8 mouse cellular contexts compared by ENCODE assay signal in the genomic region with DNA sequence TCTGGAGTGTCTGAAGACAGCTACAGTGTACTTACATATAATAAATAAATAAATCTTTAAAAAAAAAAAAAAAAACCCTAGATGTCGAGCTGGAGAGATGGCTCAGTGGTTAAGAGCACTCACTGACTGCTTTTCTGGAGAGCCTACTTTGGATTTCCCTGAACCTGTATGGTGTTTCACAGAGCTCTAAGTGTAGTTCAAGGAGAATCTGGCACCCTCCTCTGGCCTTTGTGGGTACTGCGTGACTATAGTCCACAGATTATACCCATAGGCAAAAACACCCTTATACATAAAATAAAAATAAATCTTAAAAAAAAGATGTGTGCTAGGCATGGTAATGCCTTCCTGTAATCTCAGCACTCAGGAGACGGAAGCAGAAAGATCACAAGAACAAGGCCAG. TPM values are rescaled to one million over a fixed set of nuclear protein-coding genes. Genes with fewer than 3 reads are reported as not detected.
A peak's percentile ranks its signal among the peaks of the same experiment; 100 is the strongest.
DNase-seq lines count a peak whose midpoint lies in the region; ATAC-seq and TF ChIP-seq lines count a peak whose summit lies in the region.

No protein-coding gene starts in this region.

- DNase-seq in CD4-positive helper T cell, adult 2 months (ENCODE audit: low read depth, low spot score) = peak; percentile 74
- peak; percentile 67 for DNase-seq in T-cell, adult 2 months (ENCODE audit: low spot score)
- DNase-seq in gastrocnemius, adult 8-10 months (ENCODE audit: low spot score in 2 of 2) = peak; percentile 42 to 50
- DNase-seq in kidney, postnatal 0 days (ENCODE audit: low spot score) = peak; percentile 75
- DNase-seq in liver, embryonic 11.5 days (ENCODE audit: low spot score) = no peak
- DNase-seq in thymus, postnatal 25 days = peak; percentile 73

- TF ChIP-seq CTCF in kidney, postnatal 0 days (IDR thresholded peaks at IDR 0.05; ENCODE audit: low read depth) = peak; percentile 75

- H3K27ac ChIP-seq in kidney, postnatal 0 days = no peak overlapping the region
- H3K27ac ChIP-seq in liver, embryonic 11.5 days (ENCODE audit: low read depth, low read length) = no peak overlapping the region

- no peak overlapping the region for H3K4me2 ChIP-seq in kidney, postnatal 0 days (ENCODE audit: low read length)
- no peak overlapping the region for H3K4me2 ChIP-seq in liver, embryonic 11.5 days

- WGBS in kidney, postnatal 0 days = 64% methylated on average over 3 of the region's 3 CpGs
- WGBS in liver, embryonic 11.5 days = 60% methylated on average over 3 of the region's 3 CpGs

- ATAC-seq in common myeloid progenitor, adult 5-6 weeks (replicated peaks; ENCODE audit: low read depth, poor library complexity, severe bottlenecking) = peak; percentile 97
- no peak; the same call in 1 of the 2 replicates for ATAC-seq in kidney, postnatal 0 days (replicated peaks; ENCODE audit: low FRiP score, low read depth)
- peak; percentile 73 for ATAC-seq in liver, embryonic 11.5 days (replicated peaks; ENCODE audit: low FRiP score)
- ATAC-seq in neutrophil, adult 5-6 weeks (ENCODE audit: extremely low read depth, insufficient number of reproducible peaks, low FRiP score, poor library complexity, severe bottlenecking) = peak; percentile 91

- H3K4me3 ChIP-seq in kidney, postnatal 0 days (replicated peaks; ENCODE audit: low read depth, low read length) = no peak overlapping the region
- H3K4me3 ChIP-seq in liver, embryonic 11.5 days (ENCODE audit: low read depth, low read length) = no peak overlapping the region

- H3K27me3 ChIP-seq in kidney, postnatal 0 days (ENCODE audit: insufficient read depth, low read length) = no peaks in the 10 kb centered on the region
- no peaks in the 10 kb centered on the region for H3K27me3 ChIP-seq in liver, embryonic 11.5 days (replicated peaks; ENCODE audit: control insufficient read depth, insufficient read depth, low read length)

- H3K4me1 ChIP-seq in kidney, postnatal 0 days (replicated peaks; ENCODE audit: insufficient read depth, low read length) = no peaks in the 10 kb centered on the region
- H3K4me1 ChIP-seq in liver, embryonic 11.5 days (replicated peaks; ENCODE audit: control insufficient read depth, insufficient read depth, low read length) = no peaks in the 10 kb centered on the region

- H3K36me3 ChIP-seq in kidney, postnatal 0 days (ENCODE audit: insufficient read depth, low read length) = peaks cover 47% of the 10 kb centered on the region
- peaks cover 38% of the 10 kb centered on the region for H3K36me3 ChIP-seq in liver, embryonic 11.5 days (ENCODE audit: control insufficient read depth, insufficient read depth, low read length)

- H3K9ac ChIP-seq in kidney, postnatal 0 days (ENCODE audit: low read depth, low read length) = no peak overlapping the region
- H3K9ac ChIP-seq in liver, embryonic 11.5 days (ENCODE audit: low read depth, low read length) = no peak overlapping the region

- H3K9me3 ChIP-seq in kidney, postnatal 0 days (replicated peaks; ENCODE audit: low read length) = no peaks in the 10 kb centered on the region
- H3K9me3 ChIP-seq in liver, embryonic 11.5 days (ENCODE audit: control insufficient read depth, low read length) = no peaks in the 10 kb centered on the region

RNA-seq across cellular contexts. Expression of gene Rtel1, which starts 14.5 kb away (rescaled TPM):
- 43.2 and 54.8 TPM in 2 replicates for total RNA-seq in common myeloid progenitor, adult 5-6 weeks (2017)
- 10 to 100 TPM in 1 of 4 experiments, 1 to 10 TPM in 3; 8.4 to 12.9 (median 9.0) TPM for total RNA-seq in gastrocnemius, adult 8-10 months (2022)
- polyA plus RNA-seq in kidney, postnatal 0 days (2015; fragmentation: Nextera tagmentation; extraction: Ambion mirVana) = 16.8 and 24.2 TPM in 2 replicates
- polyA plus RNA-seq in liver, embryonic 11.5 days (2014; fragmentation: Nextera tagmentation; extraction: Ambion mirVana) = 58.8 and 66.4 TPM in 2 replicates
- 49.7 and 51.6 TPM in 2 replicates for total RNA-seq in neutrophil, adult 5-6 weeks (2017)

RNA-seq across cellular contexts. Expression of gene Stmn3, which starts 19.7 kb away (rescaled TPM):
- not detected in 2 replicates for total RNA-seq in common myeloid progenitor, adult 5-6 weeks (2017)
- total RNA-seq in gastrocnemius, adult 8-10 months (2022) = not detected
- 0.24 and 0.66 TPM in 2 replicates for polyA plus RNA-seq in kidney, postnatal 0 days (2015; fragmentation: Nextera tagmentation; extraction: Ambion mirVana)
- polyA plus RNA-seq in liver, embryonic 11.5 days (2014; fragmentation: Nextera tagmentation; extraction: Ambion mirVana) = 0.59 and 0.74 TPM in 2 replicates
- not detected in 2 replicates for total RNA-seq in neutrophil, adult 5-6 weeks (2017)

RNA-seq across cellular contexts. Expression of gene Zgpat, which starts 30.7 kb away (rescaled TPM):
- total RNA-seq in common myeloid progenitor, adult 5-6 weeks (2017) = 34.4 and 38.0 TPM in 2 replicates
- total RNA-seq in gastrocnemius, adult 8-10 months (2022) = 10 to 100 TPM in 2 of 4 experiments, 1 to 10 TPM in 2; 9.3 to 11.2 (median 10.3) TPM
- polyA plus RNA-seq in kidney, postnatal 0 days (2015; fragmentation: Nextera tagmentation; extraction: Ambion mirVana) = 32.2 and 33.1 TPM in 2 replicates
- polyA plus RNA-seq in liver, embryonic 11.5 days (2014; fragmentation: Nextera tagmentation; extraction: Ambion mirVana) = 29.5 and 35.1 TPM in 2 replicates
- total RNA-seq in neutrophil, adult 5-6 weeks (2017) = 81.7 and 86.8 TPM in 2 replicates

RNA-seq across cellular contexts. Expression of gene Arfrp1, which starts 31.2 kb away (rescaled TPM):
- total RNA-seq in common myeloid progenitor, adult 5-6 weeks (2017) = 39.3 and 82.5 TPM in 2 replicates
- total RNA-seq in gastrocnemius, adult 8-10 months (2022) = 10 to 100 TPM; 20.9 to 25.1 (median 23.8) TPM
- 47.5 and 48.7 TPM in 2 replicates for polyA plus RNA-seq in kidney, postnatal 0 days (2015; fragmentation: Nextera tagmentation; extraction: Ambion mirVana)
- 48.7 and 48.9 TPM in 2 replicates for polyA plus RNA-seq in liver, embryonic 11.5 days (2014; fragmentation: Nextera tagmentation; extraction: Ambion mirVana)
- 61.3 and 74.3 TPM in 2 replicates for total RNA-seq in neutrophil, adult 5-6 weeks (2017)

RNA-seq across cellular contexts. Expression of gene Lime1, which starts 45.9 kb away (rescaled TPM):
- 9.2 and 30.3 TPM in 2 replicates for total RNA-seq in common myeloid progenitor, adult 5-6 weeks (2017)
- 1 to 10 TPM; 2.2 to 4.0 (median 3.0) TPM for total RNA-seq in gastrocnemius, adult 8-10 months (2022)
- 14.7 TPM in 2 replicates for polyA plus RNA-seq in kidney, postnatal 0 days (2015; fragmentation: Nextera tagmentation; extraction: Ambion mirVana)
- 17.0 and 20.2 TPM in 2 replicates for polyA plus RNA-seq in liver, embryonic 11.5 days (2014; fragmentation: Nextera tagmentation; extraction: Ambion mirVana)
- 54.9 and 70.6 TPM in 2 replicates for total RNA-seq in neutrophil, adult 5-6 weeks (2017)
